Mouse (Mus musculus): Measurements from ENCODE around the gene Myo16. TPM values are rescaled to one million over a fixed set of nuclear protein-coding genes. Genes with fewer than 3 reads are reported as not detected.

Gene Myo16
- polyA plus RNA-seq (2017; shearing (Covaris generic)), result 0.06 TPM

GRCm38 (mm10) chr8:10153611-10154438 is at the start of gene Myo16:
TSS of gene Myo16 (plus strand) at chr8:10153911.

Other genes starting within 250 kb of the Myo16 start
- gene Lig4, start 176.2 kb upstream of the Myo16 start, polyA plus RNA-seq (2017; shearing (Covaris generic)), result 4.0 TPM
- gene Abhd13, start 176.2 kb upstream of the Myo16 start, polyA plus RNA-seq (2017; shearing (Covaris generic)), result 19.3 TPM
- gene Tnfsf13b, start 147.4 kb upstream of the Myo16 start, polyA plus RNA-seq (2017; shearing (Covaris generic)), result 1.3 TPM

Measured in CD4-positive, CD25-positive, alpha-beta regulatory T cell (primary cell).